Mouse (Mus musculus) right cerebral cortex, postnatal 14 days (tissue): ENCODE measurements at regions not wholly inside any gene's neighbourhood (a gene's known extent, or its start where the extent isn't known, plus 50 kb on each side); places are given as distances from the start of the nearest gene placed in this dataset.
A peak's percentile ranks its signal among the peaks of the same experiment; 100 is the strongest.

Experiments used
- DNase-seq: peaks from one replicate; pipeline ENCODE4 v3.0.0; 2022

GRCm38 (mm10) chr8:103374151-103374550, 588.7 kb upstream of the Cdh11 start:
- DNase-seq: no peak

DNA sequence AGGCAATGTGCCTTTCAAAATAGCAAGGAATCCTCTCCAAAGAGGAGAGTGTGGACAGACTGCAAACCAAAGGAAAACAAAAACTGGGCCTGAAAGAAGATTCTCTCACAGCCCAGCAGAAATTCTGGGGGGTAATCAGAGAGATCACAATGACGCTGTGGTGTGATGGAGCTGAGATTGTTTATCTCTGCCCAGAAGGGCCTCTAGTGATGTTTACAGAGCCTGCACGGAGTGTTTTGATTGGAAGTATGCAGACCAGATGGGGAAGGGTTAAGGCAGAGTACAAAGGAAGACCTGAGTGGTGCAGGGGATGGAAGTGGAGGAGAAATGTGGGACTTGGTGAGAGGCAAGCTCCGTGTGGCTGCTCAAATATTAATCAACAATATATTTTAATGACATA, 593.1 kb upstream of the Cdh11 start:
- DNase-seq: no peak

- DNase-seq: no peak
These were observed 596.1 kb upstream of the Cdh11 start for GRCm38 (mm10) chr8:103381575-103381974.

- no peak for DNase-seq
These were observed 605.9 kb upstream of the Cdh11 start for GRCm38 (mm10) chr8:103391359-103391758.

DNA sequence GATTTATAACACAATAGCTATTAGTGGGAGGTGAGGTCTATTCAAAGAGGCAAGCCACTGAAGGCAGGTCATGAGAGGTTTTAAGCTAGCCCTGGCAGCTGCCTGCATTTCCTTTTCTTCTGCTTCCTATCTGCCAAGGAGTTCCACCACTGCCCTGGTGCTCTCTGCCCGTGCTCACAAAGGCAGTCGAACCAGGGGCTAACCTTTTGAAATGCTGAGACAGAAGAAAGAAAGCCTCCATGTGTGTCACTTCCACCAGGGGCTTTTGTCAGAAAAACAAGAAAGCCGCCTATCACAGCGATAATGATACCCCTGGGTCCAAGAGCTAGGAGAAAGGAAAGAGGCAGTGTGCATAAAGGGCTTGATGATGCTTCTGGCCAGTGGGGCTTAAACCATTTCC, 609.9 kb upstream of the Cdh11 start:
- DNase-seq: no peak

DNA sequence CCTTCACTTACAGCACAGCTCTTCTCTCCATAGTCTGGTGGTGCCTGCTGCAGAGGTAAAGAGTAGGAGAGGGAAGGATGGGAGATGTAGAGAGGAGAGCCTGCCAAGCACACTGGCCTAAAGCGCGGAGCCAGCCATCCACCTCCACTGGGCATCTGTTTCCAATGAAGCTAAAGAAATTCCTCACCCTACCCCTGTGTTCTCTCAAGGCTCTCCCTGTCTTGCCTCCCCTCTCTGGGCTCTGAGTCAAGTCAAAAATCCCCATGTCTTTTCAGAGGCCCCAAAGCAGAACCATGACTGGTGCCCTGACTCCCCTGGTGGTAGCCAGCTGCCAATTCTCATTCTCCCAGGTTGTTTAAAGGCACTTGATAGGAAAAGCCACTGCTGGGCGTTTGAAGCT, 612.7 kb upstream of the Cdh11 start:
- DNase-seq: no peak

- no peak for DNase-seq
These were observed 614.0 kb upstream of the Cdh11 start for GRCm38 (mm10) chr8:103399466-103399865.

DNA sequence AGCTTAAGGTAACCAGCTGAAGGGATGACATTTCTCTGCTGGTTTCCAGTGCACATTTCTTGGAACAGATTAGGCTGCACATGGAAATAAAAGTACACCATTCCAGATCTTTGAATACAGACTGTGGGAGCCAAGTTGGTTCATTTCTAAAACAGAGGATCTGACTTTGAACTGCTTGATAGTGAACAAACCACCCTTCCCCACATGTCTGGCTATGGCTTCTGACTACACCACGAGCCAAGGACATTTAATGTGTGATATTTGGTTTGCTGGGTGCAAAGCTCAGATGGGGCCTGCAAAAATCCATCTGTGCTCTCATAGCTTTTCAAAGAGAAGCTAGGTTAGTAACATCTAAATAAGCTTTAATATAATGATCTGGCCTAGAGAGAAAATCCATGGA, 614.7 kb upstream of the Cdh11 start:
- no peak for DNase-seq

DNA sequence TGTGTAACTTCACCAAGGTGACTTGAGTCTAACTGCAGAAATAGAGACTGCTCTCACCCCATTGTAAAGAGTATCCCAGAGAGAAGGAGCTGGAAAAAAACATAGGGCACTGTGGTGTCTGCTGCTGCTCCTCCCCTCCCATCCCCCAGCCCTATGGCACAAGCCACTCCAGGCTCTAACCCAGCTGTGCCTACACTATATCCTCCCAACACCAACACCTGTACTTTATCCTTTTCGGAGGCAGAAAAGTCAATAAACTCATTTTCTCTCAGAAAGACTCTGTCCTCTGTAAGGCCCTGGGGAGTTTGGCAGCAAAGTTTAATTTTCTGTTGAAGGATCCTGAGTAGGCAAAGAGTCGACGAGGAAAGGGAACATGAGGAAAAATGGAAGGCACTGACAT, 617.3 kb upstream of the Cdh11 start:
- no peak for DNase-seq

DNA sequence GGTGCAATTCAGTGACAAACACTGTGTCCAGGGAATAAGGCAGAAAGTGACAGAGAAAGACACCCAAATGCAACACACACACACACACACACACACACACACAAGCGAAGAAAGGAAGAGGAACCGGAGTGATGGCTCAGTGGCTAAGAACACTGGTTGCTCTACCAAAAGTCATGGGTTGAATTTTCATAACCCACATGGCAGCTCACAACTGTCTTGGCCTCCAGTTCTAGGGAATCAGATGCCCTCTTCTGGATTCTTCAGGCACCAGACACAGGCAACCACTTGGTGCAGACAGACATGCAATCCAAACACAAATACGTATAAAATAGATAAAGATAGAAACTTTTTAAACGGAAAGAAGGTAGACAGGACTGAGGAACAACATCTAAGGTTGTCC, 618.4 kb upstream of the Cdh11 start:
- DNase-seq: no peak

- DNase-seq: no peak
These were observed 620.3 kb upstream of the Cdh11 start for GRCm38 (mm10) chr8:103405787-103406186.

DNA sequence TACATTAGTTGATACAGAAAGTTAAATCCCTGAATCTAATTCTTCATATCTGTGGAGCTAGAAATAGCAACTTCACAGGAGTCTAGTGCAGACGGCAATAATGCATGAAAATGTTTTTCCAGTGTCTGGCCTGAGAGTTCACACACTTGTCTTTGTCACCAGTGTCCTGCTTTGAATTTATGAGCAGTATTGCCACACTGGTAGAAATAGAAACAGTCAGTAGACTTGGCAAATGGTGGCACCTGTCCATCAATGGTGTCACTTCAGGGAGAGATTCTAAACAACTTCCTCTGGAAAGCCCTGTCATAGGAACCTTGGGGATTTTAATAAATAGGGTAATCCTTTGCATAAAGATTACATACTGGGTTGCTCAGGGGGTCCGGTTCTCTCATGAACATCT, 621.5 kb upstream of the Cdh11 start:
- no peak for DNase-seq

- no peak for DNase-seq
These were observed 622.2 kb upstream of the Cdh11 start for GRCm38 (mm10) chr8:103407631-103408030.

DNA sequence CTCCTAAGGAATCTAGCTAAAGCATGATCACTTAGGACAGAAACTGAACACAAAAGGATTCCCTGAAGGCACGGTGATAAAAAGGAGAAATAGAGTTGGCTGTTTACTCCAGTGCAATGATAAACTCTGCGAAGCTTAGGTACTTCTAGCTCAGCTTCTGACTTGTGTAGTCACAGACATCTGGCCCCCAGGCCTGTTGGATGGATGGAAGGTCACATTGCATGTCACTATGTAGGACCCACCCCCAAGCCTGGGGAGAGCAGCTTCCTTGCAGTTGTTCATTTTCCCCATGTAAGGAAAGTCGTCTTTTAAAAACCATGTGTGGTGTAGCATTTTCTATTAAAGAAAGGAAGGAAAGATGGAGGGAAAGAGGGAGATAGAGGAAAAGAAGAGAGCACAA, 623.0 kb upstream of the Cdh11 start:
- no peak for DNase-seq

- no peak for DNase-seq
These were observed 623.7 kb upstream of the Cdh11 start for GRCm38 (mm10) chr8:103409121-103409551.

GRCm38 (mm10) chr8:103412731-103413130, 627.3 kb upstream of the Cdh11 start:
- no peak for DNase-seq

- DNase-seq: no peak
These were observed 628.4 kb upstream of the Cdh11 start for GRCm38 (mm10) chr8:103413589-103414575.

- DNase-seq: no peak
These were observed 637.0 kb upstream of the Cdh11 start for GRCm38 (mm10) chr8:103422313-103422973.

DNA sequence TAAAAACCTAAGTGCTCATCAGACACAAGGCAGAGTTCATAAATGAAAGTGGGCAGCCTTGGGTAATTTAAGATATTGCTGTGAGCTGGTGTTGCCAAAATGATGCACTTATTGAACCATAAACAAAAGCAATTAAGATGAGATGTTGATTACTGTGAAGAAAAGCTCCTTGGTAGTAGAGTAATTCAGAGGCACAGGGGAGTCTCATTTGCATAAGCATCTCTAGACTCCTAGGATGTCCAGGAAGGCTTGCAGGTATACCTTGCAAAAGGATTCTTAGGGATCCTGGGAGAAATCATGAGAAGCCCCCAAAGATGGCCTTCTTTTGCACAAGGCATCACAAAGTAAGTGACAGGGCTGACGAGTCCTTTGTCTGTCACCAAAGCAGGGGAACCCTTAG, 640.5 kb upstream of the Cdh11 start:
- DNase-seq: no peak

DNA sequence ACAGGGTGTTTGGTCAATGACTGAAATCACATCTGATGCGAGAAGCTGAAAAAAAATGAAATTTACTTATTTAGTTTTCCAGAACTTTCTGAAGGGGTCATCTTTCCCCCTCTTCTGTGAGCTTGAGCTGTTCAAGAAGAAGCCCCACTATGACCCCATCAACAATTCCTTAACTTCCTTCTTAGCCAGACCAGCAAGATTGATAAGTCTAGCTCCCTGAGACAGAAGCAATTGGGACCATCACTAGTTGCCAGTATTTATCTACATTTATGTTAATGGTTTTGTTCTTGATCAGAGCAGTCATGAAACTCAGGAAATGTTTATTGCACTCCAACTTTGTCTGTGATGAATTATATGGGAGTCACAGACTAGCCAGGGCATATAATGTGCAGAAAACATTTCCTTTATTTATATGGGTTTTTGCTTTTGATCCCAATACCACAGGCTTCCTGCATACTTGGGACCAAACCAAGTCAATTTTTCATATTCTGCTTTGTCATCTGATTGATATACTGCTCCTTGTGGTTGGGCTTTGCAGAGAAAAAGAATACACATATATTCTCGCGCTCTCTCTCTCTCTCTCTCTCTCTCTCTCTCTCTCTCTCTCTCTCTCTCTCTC, 645.5 kb upstream of the Cdh11 start:
- no peak for DNase-seq

DNA sequence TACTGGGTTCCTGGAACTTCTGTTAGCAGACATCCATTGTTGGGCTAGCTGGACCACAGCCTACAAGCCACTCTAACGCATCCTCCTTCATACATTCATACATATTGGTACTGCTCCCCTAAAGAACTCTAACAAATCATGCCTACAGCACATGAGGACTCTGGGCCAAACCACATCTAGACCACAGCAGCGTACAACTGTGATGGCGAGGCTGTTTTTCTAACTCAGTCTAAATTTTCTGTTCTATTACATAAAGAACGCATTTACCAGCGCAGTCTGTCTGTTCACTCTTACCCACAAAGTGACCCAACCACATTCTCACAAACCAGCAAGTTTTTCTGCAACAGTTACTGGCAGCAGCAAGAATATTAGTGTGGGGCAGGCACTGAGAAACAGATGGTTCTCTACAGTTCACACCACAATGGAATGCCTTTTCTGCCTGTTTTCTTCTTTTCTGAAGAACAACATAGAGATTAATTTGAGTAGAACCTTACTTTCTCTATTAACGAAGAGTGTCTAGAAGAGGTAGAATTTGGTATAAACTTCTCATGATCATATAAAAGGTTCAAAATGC, 648.2 kb upstream of the Cdh11 start:
- no peak for DNase-seq

DNA sequence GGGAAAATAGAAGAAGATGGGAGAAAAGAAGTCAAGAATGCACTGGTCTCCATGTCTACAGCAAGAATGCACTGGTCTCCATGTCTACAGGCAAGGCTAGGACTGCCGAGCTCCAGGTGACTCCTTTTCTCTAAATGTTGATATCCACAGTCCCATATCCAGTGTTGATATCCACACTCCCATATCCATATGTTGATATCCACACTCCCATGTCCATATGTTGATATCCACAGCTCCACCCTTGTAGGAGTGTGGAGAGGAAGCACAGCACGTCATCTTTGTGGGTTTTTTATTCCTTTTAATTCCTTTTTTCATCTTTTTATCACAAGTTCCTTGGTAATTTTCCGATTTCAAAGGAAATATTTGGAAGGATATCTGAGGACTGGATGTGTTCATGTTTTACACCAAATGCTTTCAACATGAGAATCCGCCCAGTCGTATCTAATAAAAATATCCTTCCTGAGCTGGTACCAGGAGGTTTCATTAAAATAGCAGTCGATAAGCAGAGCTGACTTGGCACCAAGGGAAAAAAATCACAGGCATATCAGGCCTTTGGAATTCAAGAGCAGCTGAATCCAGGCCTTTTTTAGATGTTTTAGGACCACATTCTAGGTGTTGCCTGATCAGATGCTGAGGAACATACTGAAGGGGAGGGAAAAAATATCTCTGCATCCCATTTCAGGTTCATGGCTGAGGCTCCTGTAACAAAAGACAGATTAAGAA, 653.7 kb upstream of the Cdh11 start:
- no peak for DNase-seq

DNA sequence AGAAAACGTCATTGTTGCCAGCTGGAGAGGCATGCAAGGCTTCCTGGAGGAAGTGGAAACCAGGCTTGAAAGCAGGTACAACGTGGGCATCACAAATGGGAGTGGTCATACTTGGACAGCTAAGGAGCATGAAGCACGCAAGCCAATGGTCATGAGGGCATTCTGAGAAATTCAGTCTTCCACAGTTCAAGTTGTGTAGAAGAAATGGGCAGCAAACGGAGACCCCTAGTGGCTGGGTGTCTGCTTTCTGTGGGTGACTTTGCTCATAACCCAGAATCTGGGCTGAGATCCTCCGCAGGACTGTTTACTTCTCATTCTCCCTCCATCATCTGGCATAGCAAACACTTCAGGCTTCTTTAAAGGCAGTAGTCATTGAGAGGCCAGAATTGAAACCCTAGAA, 655.7 kb upstream of the Cdh11 start:
- DNase-seq: peak; percentile 12
